8 mouse cellular contexts compared by ENCODE assay signal in genomic region chr9:14752001-14752522, GRCm38 (mm10). TPM values are rescaled to one million over a fixed set of nuclear protein-coding genes. Genes with fewer than 3 reads are reported as not detected.
DNase-seq lines count a peak whose midpoint lies in the region; ATAC-seq and TF ChIP-seq lines count a peak whose summit lies in the region.

Fut4 (minus strand) TSS chr9:14752393.

- H3K9ac ChIP-seq in embryonic facial prominence, embryonic 14.5 days (ENCODE audit: low read depth, low read length) = peak within 1 kb of the TSS; percentile 73
- peak within 1 kb of the TSS; percentile 71 for H3K9ac ChIP-seq in heart, embryonic 14.5 days (ENCODE audit: low read length)
- peak within 1 kb of the TSS; percentile 56 for H3K9ac ChIP-seq in kidney, postnatal 0 days (ENCODE audit: low read depth, low read length)

- 0% methylated on average over 15 of the region's 28 CpGs for WGBS in embryonic facial prominence, embryonic 14.5 days
- WGBS in heart, embryonic 14.5 days = 0% methylated on average over 23 of the region's 28 CpGs
- under 1% methylated on average over 28 of the region's 28 CpGs for WGBS in kidney, postnatal 0 days

- H3K4me2 ChIP-seq in embryonic facial prominence, embryonic 14.5 days (ENCODE audit: low read depth, low read length) = peak within 1 kb of the TSS; percentile 91
- H3K4me2 ChIP-seq in heart, embryonic 14.5 days (ENCODE audit: low read length) = peak within 1 kb of the TSS; percentile 93
- peak within 1 kb of the TSS; percentile 95 for H3K4me2 ChIP-seq in kidney, postnatal 0 days (ENCODE audit: low read length)

- H3K27me3 ChIP-seq in embryonic facial prominence, embryonic 14.5 days (replicated peaks; ENCODE audit: control insufficient read depth, insufficient read depth, low read length) = peaks cover 6% of the 10 kb centered on the region; the same call in 1 of the 2 replicates
- peaks cover 8% of the 10 kb centered on the region for H3K27me3 ChIP-seq in heart, embryonic 14.5 days (ENCODE audit: control insufficient read depth, insufficient read depth, low read length)
- H3K27me3 ChIP-seq in kidney, postnatal 0 days (ENCODE audit: insufficient read depth, low read length) = no peaks in the 10 kb centered on the region

- no peaks in the 10 kb centered on the region for H3K36me3 ChIP-seq in embryonic facial prominence, embryonic 14.5 days (ENCODE audit: control insufficient read depth, insufficient read depth, low read length)
- no peaks in the 10 kb centered on the region for H3K36me3 ChIP-seq in heart, embryonic 14.5 days (ENCODE audit: control insufficient read depth, insufficient read depth, low read length)
- H3K36me3 ChIP-seq in kidney, postnatal 0 days (ENCODE audit: insufficient read depth, low read length) = no peaks in the 10 kb centered on the region

- H3K9me3 ChIP-seq in embryonic facial prominence, embryonic 14.5 days (ENCODE audit: control insufficient read depth, low read length) = no peaks in the 10 kb centered on the region
- H3K9me3 ChIP-seq in heart, embryonic 14.5 days (ENCODE audit: control insufficient read depth, low read length) = no peaks in the 10 kb centered on the region
- no peaks in the 10 kb centered on the region for H3K9me3 ChIP-seq in kidney, postnatal 0 days (replicated peaks; ENCODE audit: low read length)

- H3K4me1 ChIP-seq in embryonic facial prominence, embryonic 14.5 days (ENCODE audit: control insufficient read depth, insufficient read depth, low read length) = no peaks in the 10 kb centered on the region; the same call in none of the 2 replicates
- peaks cover 0 to 6% of the 10 kb centered on the region in 2 experiments; a peak in 2 of 4 replicates for H3K4me1 ChIP-seq in heart, embryonic 14.5 days (ENCODE audit: control insufficient read depth in 2 of 2, insufficient read depth in 2 of 2, low read length in 2 of 2)
- peaks cover 11% of the 10 kb centered on the region for H3K4me1 ChIP-seq in kidney, postnatal 0 days (replicated peaks; ENCODE audit: insufficient read depth, low read length)

- TF ChIP-seq CTCF in kidney, postnatal 0 days (IDR thresholded peaks at IDR 0.05; ENCODE audit: low read depth) = 0 out of 2 replicates have a peak, but pooled peaks have one; percentile 8

- ATAC-seq in embryonic facial prominence, embryonic 14.5 days (ENCODE audit: low read depth) = peak; percentile 66
- peak; percentile 72 for ATAC-seq in heart, embryonic 14.5 days (ENCODE audit: insufficient number of reproducible peaks, insufficient read depth, low FRiP score, low read depth)
- ATAC-seq in kidney, postnatal 0 days (replicated peaks; ENCODE audit: low FRiP score, low read depth) = peak; percentile 86
- ATAC-seq in activated CD4-positive, CD25-positive, alpha-beta regulatory T cell, adult 4 months = no peak

- DNase-seq in cerebellum, postnatal 25 days = peak; percentile 10 to 20
- no peak for DNase-seq in cerebellum, adult 9-11 months
- DNase-seq in embryonic facial prominence, embryonic 14.5 days (ENCODE audit: low spot score) = peak; percentile 44
- peak; percentile 54 for DNase-seq in kidney, postnatal 0 days (ENCODE audit: low spot score)
- peak; percentile 77 to 87 for DNase-seq in lung, postnatal 4 days
- DNase-seq in skeletal muscle tissue, adult 2 months (ENCODE audit: low read depth, low spot score) = peak; percentile 16

- no peak within 1 kb of the TSS for H3K27ac ChIP-seq in embryonic facial prominence, embryonic 14.5 days (replicated peaks; ENCODE audit: low read depth, low read length)
- H3K27ac ChIP-seq in heart, embryonic 14.5 days (replicated peaks in 1 of 2; ENCODE audit: control insufficient read depth in 1 of 2, insufficient read depth in 1 of 2, low read depth in 2 of 2, low read length in 2 of 2) = no peak within 1 kb of the TSS
- peak within 1 kb of the TSS; percentile 36; the same call in 1 of the 2 replicates for H3K27ac ChIP-seq in kidney, postnatal 0 days

- H3K4me3 ChIP-seq in embryonic facial prominence, embryonic 14.5 days (ENCODE audit: low read depth, low read length) = peak within 1 kb of the TSS; percentile 57
- peak within 1 kb of the TSS; percentile 55 to 57 for H3K4me3 ChIP-seq in heart, embryonic 14.5 days (ENCODE audit: control insufficient read depth in 1 of 2, insufficient read depth in 1 of 2, low read depth in 1 of 2, low read length in 2 of 2)
- H3K4me3 ChIP-seq in kidney, postnatal 0 days (replicated peaks; ENCODE audit: low read depth, low read length) = peak within 1 kb of the TSS; percentile 49

RNA-seq across cellular contexts. Expression of gene Fut4, which starts in this region (rescaled TPM):
- polyA plus RNA-seq in embryonic facial prominence, embryonic 14.5 days (2014; fragmentation: Nextera tagmentation; extraction: Ambion mirVana) = 1.9 and 2.1 TPM in 2 replicates
- 1.1 and 1.2 TPM in 2 replicates for polyA plus RNA-seq in heart, embryonic 14.5 days (2014; fragmentation: Nextera tagmentation; extraction: Ambion mirVana)
- polyA plus RNA-seq in kidney, postnatal 0 days (2015; fragmentation: Nextera tagmentation; extraction: Ambion mirVana) = 2.9 and 3.2 TPM in 2 replicates
- under 1 TPM; 0.08 to 0.14 TPM for polyA plus RNA-seq in activated CD4-positive, CD25-positive, alpha-beta regulatory T cell, adult 4 months (2017; shearing (Covaris generic))
